Mouse (Mus musculus) stomach, embryonic 16.5 days (tissue): Measurements from ENCODE around the gene A130010J15Rik. TPM values are rescaled to one million over a fixed set of nuclear protein-coding genes. Genes with fewer than 3 reads are reported as not detected.

Experiments
- ATAC-seq: fragments of 200-750 bp; cut with Nextera tagmentation; 2 replicates; pipeline ENCODE4 v1.8.0; 2017; ENCODE audit warnings: moderate number of reproducible peaks, moderate TSS enrichment; ENCODE audit not compliant: insufficient read depth, low FRiP score
- H3K27ac ChIP-seq: fragments of 300-500 bp; sonication (generic); 2 replicates; pipeline ENCODE4 v1.5.1; 2014; ENCODE audit warnings: low read length
- H3K27me3 ChIP-seq: fragments of 300-500 bp; sonication (generic); 2 replicates; pipeline ENCODE4 v1.6.1; 2014; ENCODE audit warnings: low read length, control low read depth, mixed read lengths; ENCODE audit not compliant: control insufficient read depth, insufficient read depth
- H3K36me3 ChIP-seq: fragments of 300-500 bp; sonication (generic); 2 replicates; pipeline ENCODE4 v1.6.1; 2014; ENCODE audit warnings: low read length; ENCODE audit not compliant: control insufficient read depth, insufficient read depth
- H3K4me1 ChIP-seq: fragments of 300-500 bp; sonication (generic); 2 replicates; pipeline ENCODE4 v1.6.1; 2014; ENCODE audit warnings: low read length, control low read depth, mixed read lengths; ENCODE audit not compliant: control insufficient read depth, insufficient read depth
- H3K4me2 ChIP-seq: fragments of 300-500 bp; sonication (generic); 2 replicates; pipeline ENCODE4 v1.6.1; 2014; ENCODE audit warnings: low read depth, low read length, mixed read lengths
- H3K4me3 ChIP-seq: fragments of 300-500 bp; sonication (generic); replicated peaks from 2 replicates; pipeline ENCODE4 v1.5.1; 2014; ENCODE audit warnings: mild to moderate bottlenecking, low read length
- H3K9ac ChIP-seq: fragments of 300-500 bp; sonication (generic); 2 replicates; pipeline ENCODE4 v1.6.1; 2014; ENCODE audit warnings: low read length
- H3K9me3 ChIP-seq: fragments of 300-500 bp; sonication (generic); replicated peaks from 2 replicates; pipeline ENCODE4 v1.6.1; 2016; ENCODE audit warnings: low read length, control low read depth; ENCODE audit not compliant: control insufficient read depth
- WGBS: fragments of 180-500 bp; shearing (Covaris S2); extraction: QIAGEN DNeasy Blood & Tissue Kit; methylation state at CpG from one replicate; pipeline ENCODE4 v1.1.7; 2014; 5-methylcytosine and 5-hydroxymethylcytosine counted together
- polyA plus RNA-seq: library from polyadenylated mRNA; unstranded; fragments of >200 nt; fragmentation: Nextera tagmentation; extraction: Ambion mirVana; gene quantifications from 2 replicates; pipeline ENCODE4 v1.2.1, GENCODE M21; 2015

The A130010J15Rik gene
- polyA plus RNA-seq, 1 experiment from 2014 or later: 15.8 TPM

DNA sequence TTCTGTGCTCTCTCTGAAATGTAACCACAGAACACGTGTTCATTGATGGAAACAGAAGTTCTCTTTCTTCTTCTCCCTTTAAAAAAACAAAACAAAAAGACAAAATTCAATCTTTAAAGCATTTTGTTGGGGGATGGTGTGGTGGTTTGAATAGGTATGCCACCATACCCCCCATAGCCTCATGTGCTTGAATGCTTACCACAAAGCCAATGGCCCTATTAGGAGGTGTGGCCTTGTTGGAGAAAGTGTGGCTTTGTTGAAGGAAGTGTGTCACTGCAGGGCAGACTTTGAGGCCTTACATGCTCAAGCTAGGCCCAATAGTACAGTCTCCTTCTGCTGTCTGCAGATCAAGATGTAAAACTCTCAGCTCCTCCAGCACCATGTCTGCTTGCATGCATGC, 21.4 kb upstream of the A130010J15Rik start:
- H3K27ac ChIP-seq: no peak overlapping the region
- 0 out of 2 replicates have a peak, but pooled peaks cover 6% of the 10 kb centered on the region for H3K4me1 ChIP-seq
- H3K4me3 ChIP-seq: no peak overlapping the region
- no peaks in the 10 kb centered on the region for H3K9me3 ChIP-seq
- no peak for ATAC-seq
- WGBS: 86% methylated on average over 1 of the region's 1 CpGs
- H3K36me3 ChIP-seq: no peaks in the 10 kb centered on the region
- no peak overlapping the region for H3K4me2 ChIP-seq
- H3K9ac ChIP-seq: no peak overlapping the region
- H3K27me3 ChIP-seq: no peaks in the 10 kb centered on the region

DNA sequence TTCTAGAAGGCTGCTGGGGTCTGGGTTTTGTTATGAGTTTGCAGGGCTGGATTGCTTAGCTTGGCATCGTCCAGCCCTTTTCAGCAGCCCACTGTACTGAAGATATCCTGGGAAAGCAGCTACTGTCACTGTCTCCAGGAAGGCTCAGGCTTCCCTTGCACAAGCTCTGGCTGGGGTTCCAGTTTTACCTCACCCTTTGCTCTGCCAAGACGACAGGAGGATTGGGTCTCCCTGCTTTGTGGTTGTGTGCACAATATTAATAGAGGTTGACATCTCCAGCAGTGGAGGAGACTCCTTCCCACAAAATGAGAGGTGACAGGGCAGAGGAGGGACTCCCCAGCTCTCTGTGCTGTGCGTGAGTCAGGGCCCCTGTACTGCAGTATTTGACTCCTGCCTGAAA, 18.6 kb upstream of the A130010J15Rik start:
- Histone ChIP-seq H3K9me3 (no peaks in the 10 kb centered on the region), H3K36me3 (no peaks in the 10 kb centered on the region), H3K9ac (no peak overlapping the region), H3K4me3 (no peak overlapping the region), H3K27me3 (0 out of 2 replicates have a peak, but pooled peaks cover 9% of the 10 kb centered on the region), H3K4me1 (0 out of 2 replicates have a peak, but pooled peaks cover 10% of the 10 kb centered on the region), H3K4me2 (no peak overlapping the region), H3K27ac (0 out of 2 replicates have a peak overlapping the region, but pooled peaks have one; percentile 15)
- 54% methylated on average over 3 of the region's 3 CpGs for WGBS
- ATAC-seq: no peak

DNA sequence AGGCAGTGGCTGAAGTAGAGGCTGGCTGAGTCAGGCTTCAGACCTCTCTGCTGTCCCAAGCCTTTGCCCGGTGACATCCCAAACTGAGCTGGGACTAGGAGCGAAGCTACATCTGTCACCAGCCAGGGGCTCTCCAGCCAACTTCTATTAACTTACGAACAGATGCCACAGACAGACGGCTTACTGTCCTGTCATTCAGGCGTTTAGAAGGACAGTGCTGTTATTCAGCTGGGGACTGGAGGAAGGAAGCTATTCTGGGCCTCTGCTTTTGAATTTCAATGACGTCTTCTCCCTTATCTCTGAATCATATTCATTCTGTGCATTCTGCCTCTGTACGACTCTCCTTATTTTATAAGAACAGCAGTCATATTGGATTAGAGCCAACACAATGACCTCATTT, 16.7 kb upstream of the A130010J15Rik start:
- WGBS: 49% methylated on average over 7 of the region's 7 CpGs
- H3K4me3 ChIP-seq: no peak overlapping the region
- no peak overlapping the region for H3K9ac ChIP-seq
- 0 out of 2 replicates have a peak, but pooled peaks cover 10% of the 10 kb centered on the region for H3K4me1 ChIP-seq
- H3K27me3 ChIP-seq: 0 out of 2 replicates have a peak, but pooled peaks cover 9% of the 10 kb centered on the region
- no peak overlapping the region for H3K4me2 ChIP-seq
- H3K27ac ChIP-seq: no peak overlapping the region
- H3K36me3 ChIP-seq: no peaks in the 10 kb centered on the region
- H3K9me3 ChIP-seq: no peaks in the 10 kb centered on the region
- no peak for ATAC-seq

DNA sequence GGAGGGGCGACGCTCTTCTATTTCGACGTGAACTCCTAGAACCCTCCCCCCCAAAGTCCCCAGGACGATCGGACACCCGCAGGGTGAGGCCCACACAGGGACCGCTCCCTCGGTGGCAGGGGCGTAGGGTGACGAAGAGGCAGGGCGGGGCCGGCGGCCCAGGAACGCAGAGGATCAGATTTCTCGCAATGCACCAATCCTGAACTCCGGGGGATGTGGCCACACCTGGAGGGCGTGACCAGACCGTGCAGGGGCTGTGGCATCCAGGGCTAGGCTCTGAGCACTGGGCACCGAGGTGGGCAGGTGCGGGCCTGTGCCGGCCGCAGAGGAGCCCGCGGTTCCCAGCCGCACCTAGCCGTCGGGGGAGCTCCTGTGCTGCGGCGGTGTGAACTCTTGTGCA, 15.0 kb upstream of the A130010J15Rik start, which contains the start of gene Irf6:
TSS of gene Irf6 (plus strand) at position 240 of the 400 bp plus-strand sequence.
- Histone ChIP-seq H3K4me1 (peaks cover 16% of the 10 kb centered on the region), H3K27ac (peak within 1 kb of the TSS; percentile 87), H3K9me3 (no peaks in the 10 kb centered on the region), H3K27me3 (0 out of 2 replicates have a peak, but pooled peaks cover 9% of the 10 kb centered on the region), H3K36me3 (no peaks in the 10 kb centered on the region), H3K4me3 (peak within 1 kb of the TSS; percentile 54), H3K4me2 (peak within 1 kb of the TSS; percentile 59), H3K9ac (peak within 1 kb of the TSS; percentile 77)
- WGBS: 1% methylated on average over 30 of the region's 30 CpGs
- ATAC-seq: peak; percentile 97

DNA sequence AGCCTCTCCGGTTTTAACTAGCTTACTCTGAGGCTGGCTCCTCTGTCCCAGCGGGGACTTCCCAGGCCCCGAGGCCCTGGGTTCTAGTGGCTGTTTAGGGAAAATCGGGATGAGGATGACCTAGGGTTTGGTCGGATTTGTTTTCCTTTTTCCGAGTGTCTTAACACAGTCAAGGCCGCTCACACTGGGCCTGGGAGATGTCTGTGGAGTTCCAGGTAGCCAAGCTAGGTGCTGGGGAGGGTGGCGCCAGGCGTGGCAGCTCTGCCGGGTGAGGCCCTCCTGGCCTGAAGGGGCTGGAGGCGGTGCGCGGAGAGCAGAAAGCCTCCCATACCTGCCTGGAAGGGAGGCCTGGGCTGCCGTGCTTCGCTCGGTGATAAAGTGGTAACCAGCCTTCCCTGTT, 14.3 kb upstream of the A130010J15Rik start:
- Histone ChIP-seq H3K4me3 (peak overlapping the region; percentile 54), H3K9me3 (no peaks in the 10 kb centered on the region), H3K4me2 (peak overlapping the region; percentile 59), H3K36me3 (no peaks in the 10 kb centered on the region), H3K4me1 (peaks cover 17% of the 10 kb centered on the region), H3K27me3 (0 out of 2 replicates have a peak, but pooled peaks cover 9% of the 10 kb centered on the region), H3K9ac (peak overlapping the region; percentile 77), H3K27ac (peak overlapping the region; percentile 87)
- WGBS: 27% methylated on average over 16 of the region's 16 CpGs
- peak; percentile 46; the same call in 1 of the 2 replicates for ATAC-seq

DNA sequence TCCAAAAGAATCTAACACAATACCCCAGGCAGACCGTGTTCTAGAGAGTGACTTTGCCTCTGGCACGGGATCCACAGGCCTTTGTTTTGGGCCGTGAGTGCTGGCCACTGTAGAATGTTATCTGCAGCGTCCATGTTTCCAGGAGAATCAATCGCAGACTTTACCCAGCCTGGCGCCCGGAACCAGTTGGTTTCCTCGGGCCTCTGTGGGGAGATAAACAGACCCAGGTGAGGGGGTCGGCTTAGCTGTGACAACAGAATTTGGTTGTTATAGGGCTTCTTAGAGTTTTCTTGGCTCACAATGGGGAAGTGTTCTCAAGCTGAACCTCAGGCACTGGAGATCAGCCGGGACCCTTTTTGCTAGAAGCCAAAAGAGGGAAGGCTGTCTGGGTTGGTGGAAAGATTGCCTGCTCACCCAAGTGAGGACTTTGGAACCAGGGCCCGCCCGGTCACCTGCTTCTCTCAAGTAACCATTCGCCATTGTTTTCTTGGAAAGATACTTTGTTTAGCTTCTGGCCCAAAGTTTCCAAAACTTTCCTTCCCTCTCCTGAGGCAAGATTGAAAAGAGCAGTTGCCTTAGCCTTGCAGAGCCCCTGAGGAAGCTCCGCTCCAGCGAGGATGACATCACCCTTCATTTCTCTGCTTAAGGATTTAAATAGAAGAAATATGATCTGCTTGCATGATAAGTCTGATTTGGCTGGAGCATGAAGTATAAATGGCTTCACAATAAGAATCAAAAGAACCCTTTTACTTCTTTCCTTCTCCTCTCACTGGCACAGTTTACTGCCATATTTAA, 11.3 kb upstream of the A130010J15Rik start:
- peak overlapping the region; percentile 78 for H3K27ac ChIP-seq
- H3K9ac ChIP-seq: peak overlapping the region; percentile 1; the same call in 1 of the 2 replicates
- H3K4me3 ChIP-seq: peak overlapping the region; percentile 3; the same call in 1 of the 2 replicates
- peak overlapping the region; percentile 59 for H3K4me2 ChIP-seq
- WGBS: 46% methylated on average over 15 of the region's 15 CpGs
- H3K4me1 ChIP-seq: peaks cover 27% of the 10 kb centered on the region
- ATAC-seq: no peak
- no peaks in the 10 kb centered on the region for H3K9me3 ChIP-seq
- H3K36me3 ChIP-seq: no peaks in the 10 kb centered on the region
- 0 out of 2 replicates have a peak, but pooled peaks cover 9% of the 10 kb centered on the region for H3K27me3 ChIP-seq

DNA sequence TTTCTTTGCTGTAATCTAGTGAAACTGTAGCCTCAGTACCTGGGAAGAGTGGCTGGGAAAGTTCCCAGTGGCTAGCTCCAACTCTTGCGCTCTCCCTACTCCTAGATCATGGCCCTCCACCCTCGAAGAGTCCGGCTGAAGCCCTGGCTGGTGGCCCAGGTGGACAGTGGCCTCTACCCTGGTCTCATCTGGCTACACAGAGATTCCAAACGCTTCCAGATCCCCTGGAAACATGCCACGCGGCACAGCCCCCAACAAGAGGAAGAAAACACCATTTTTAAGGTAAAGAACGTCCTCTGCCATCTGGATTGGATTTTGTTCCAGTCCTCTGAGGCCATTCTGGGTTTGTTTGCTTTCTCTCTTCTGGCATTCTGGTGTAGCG, 10.7 kb upstream of the A130010J15Rik start:
- H3K36me3 ChIP-seq: no peaks in the 10 kb centered on the region
- H3K9ac ChIP-seq: 0 out of 2 replicates have a peak overlapping the region, but pooled peaks have one; percentile 25
- WGBS: 73% methylated on average over 8 of the region's 8 CpGs
- H3K27ac ChIP-seq: peak overlapping the region; percentile 78
- peak overlapping the region; percentile 3; the same call in 1 of the 2 replicates for H3K4me3 ChIP-seq
- H3K27me3 ChIP-seq: 0 out of 2 replicates have a peak, but pooled peaks cover 9% of the 10 kb centered on the region
- ATAC-seq: no peak
- peaks cover 27% of the 10 kb centered on the region for H3K4me1 ChIP-seq
- peak overlapping the region; percentile 59 for H3K4me2 ChIP-seq
- no peaks in the 10 kb centered on the region for H3K9me3 ChIP-seq

DNA sequence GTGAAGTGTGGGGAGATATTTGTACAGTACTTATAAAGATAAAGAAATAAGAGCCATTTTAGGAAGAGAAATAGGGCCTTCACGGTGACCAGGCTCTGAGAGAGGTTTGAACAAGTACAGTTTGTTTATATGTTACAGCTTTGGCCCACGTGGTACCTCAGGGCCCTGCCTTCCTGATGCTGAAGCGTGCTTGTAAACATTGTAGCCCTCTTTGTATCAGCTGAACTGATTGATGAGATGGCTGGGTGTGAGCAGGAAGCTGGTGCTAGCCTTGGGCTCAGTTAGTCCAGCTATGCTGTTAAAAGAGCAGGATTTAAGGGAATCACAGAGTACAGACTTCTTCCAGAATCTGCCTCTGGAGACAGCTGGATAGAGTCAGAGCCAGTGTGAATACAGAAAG, 8.7 kb upstream of the A130010J15Rik start:
- H3K27me3 ChIP-seq: no peaks in the 10 kb centered on the region
- no peaks in the 10 kb centered on the region for H3K9me3 ChIP-seq
- H3K4me3 ChIP-seq: no peak overlapping the region
- no peaks in the 10 kb centered on the region for H3K36me3 ChIP-seq
- H3K9ac ChIP-seq: no peak overlapping the region
- WGBS: 14% methylated on average over 3 of the region's 3 CpGs
- H3K4me1 ChIP-seq: peaks cover 24% of the 10 kb centered on the region
- H3K4me2 ChIP-seq: no peak overlapping the region
- no peak overlapping the region for H3K27ac ChIP-seq
- no peak for ATAC-seq

DNA sequence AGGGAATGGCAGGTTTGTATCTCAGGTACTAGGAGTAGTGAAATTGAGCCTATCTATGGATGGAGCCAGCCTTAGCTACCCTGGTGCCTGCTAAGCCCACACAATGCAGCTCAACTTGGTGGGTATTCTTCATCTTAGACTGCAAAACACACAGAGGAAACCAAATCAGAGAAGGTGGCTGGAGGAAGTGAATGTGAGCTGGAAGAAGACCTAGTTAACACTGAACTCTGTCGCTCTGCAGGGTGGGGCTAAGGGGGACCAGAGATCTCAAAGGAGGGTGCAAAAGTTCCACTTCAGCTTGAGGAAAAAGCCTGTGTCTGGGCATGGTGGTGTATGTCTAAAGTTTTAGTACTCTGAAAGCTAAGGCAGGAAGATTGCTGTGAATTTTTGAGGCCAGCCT, 8.2 kb upstream of the A130010J15Rik start:
- WGBS: 47% methylated on average over 1 of the region's 1 CpGs
- no peak for ATAC-seq
- Histone ChIP-seq H3K4me2 (peak overlapping the region; percentile 55; the same call in 1 of the 2 replicates), H3K9me3 (no peaks in the 10 kb centered on the region), H3K9ac (no peak overlapping the region), H3K27me3 (no peaks in the 10 kb centered on the region), H3K36me3 (no peaks in the 10 kb centered on the region), H3K4me3 (no peak overlapping the region), H3K4me1 (peaks cover 24% of the 10 kb centered on the region), H3K27ac (no peak overlapping the region; the same call in 1 of the 2 replicates)
